Mouse (Mus musculus): Measurements from ENCODE around the gene Bcl2l11.

GRCm38 (mm10) chr2:128114621-128115020 is 11.2 kb upstream of the Bcl2l11 start:
- TF ChIP-seq GATA1 (IDR thresholded peaks at IDR 0.05; ENCODE audit: low read length), result no peak
- TF ChIP-seq TAL1 (IDR thresholded peaks at IDR 0.05; ENCODE audit: low read length), result no peak
